Mouse (Mus musculus) CD4-positive, CD25-positive, alpha-beta regulatory T cell, adult 4 months (primary cell): ENCODE data around the gene Fam131c. TPM values are rescaled to one million over a fixed set of nuclear protein-coding genes. Genes with fewer than 3 reads are reported as not detected.

Source experiments
- ATAC-seq: one replicate; pipeline ENCODE4 v1.8.0; 2017
- polyA plus RNA-seq, 2 experiments: library from polyadenylated mRNA; unstranded; fragments of 100-300 nt; shearing (Covaris generic); gene quantifications; one replicate each; pipeline ENCODE4 v1.2.1; 2017

Gene Fam131c
- polyA plus RNA-seq, 2 experiments from 2014 or later: not detected

- ATAC-seq: no peak
These were observed 7.2 kb upstream of the Fam131c start for GRCm38 (mm10) chr4:141360846-141361245.

DNA sequence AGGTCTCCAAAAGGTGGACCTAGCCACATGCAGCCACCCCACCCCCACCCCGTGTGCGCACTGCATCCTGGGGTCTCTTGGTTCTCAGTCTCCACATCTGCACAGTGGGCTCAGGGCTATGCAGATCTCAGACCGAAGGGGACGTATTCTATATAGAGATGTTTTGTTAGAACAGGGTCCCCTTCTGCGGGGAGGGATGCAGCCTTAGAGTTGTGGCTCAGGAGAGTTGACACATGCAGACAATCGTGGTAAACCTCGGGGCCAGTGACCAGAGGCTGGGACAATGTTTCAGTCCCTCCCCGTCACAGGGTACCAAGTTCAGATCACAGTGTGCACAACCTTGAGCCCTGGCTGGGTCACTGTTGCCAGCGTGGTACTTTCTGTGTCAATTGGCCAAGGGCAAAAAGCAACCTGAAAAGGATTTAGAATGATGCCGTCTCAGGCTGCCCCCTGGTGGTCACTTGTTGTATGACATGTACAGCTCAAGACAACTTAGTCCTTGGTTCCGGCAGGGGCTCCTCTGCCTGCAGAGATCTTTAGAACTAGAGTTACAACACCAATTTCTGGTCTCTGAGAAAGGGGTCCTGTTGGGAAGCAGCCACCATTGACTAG, 5.0 kb upstream of the Fam131c start:
- peak; percentile 39 for ATAC-seq

DNA sequence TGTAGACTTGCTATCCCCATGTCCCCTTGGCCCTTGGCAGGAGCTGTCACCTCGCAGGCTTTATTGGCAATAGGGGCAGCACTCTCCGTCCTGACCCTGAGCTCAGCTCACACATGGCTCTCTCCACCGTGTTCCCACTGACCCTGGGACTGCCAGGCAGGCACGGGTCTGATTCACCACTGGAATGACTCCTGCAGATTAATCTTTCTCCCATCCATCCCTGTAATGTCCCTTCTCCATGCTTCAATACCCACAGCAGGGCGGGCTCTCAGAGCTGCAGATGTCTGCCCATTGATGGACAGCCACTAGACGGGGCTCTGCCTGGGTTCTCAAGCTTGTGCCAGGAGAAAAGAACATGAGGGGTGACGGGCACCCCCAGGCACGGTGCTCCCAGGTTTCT, 2.9 kb upstream of the Fam131c start:
- ATAC-seq: no peak

DNA sequence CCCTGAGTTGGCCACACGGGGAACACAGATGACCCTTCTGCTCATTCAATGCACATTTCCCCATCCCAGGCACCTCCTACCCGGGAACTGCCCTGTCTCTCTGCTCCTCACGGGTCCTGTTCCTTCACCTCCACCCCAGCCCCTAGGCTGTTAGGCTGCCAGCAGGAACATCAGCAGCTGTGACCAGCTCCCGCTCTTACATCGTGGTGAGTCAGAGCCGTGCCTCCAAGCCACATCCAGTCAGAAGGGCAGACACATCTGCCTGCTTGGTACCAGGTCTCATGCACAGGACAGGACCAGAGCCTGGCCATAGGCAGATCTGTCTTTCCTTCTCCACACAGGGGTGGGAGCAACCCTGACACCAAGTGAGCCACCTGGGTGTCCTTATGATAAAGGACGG, 2.1 kb upstream of the Fam131c start:
- no peak for ATAC-seq

DNA sequence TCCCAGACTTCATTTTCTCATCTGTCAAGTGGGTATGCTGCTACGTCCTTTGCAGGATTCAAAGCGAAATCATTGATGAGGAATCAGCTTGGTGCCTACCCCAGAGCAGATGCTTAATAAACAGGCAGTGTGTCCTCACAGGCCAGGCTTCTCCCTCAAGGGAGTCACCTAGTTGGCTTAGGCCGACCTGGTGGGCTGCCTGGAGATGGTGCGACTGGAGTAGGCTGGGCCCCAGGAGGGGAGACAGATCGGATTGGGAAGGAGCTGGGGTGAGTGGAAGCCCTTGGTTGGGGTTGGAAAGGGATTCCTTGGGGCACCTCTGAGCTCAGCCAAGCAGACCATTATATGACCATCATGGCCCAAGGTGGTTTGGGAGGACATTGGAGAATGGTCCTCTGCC, 4.4 kb downstream of the Fam131c start:
- no peak for ATAC-seq

GRCm38 (mm10) chr4:141379674-141380073, 11.7 kb downstream of the Fam131c start:
- no peak for ATAC-seq

GRCm38 (mm10) chr4:141382406-141382805, 14.4 kb downstream of the Fam131c start:
- no peak for ATAC-seq

DNA sequence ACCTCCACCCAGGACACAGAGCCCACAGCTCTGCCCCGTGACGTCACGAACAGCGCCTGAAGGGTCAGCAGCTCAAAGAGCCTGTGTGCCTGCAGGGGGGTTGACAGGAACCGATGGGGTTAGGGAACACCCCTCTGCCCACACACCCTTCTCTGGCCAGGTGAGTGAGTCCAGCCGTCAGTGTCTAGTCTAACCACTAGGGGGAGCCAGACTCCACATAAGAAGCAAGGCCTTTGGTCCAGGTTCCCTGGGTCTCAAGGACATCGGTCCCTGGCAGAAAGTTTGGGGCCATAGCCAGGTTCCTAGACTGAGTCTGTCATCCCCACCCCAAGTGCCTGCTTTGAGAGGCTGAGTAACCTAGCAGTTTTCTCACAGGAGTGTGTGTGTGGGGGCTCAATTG, 17.3 kb downstream of the Fam131c start:
- peak; percentile 58 for ATAC-seq

GRCm38 (mm10) chr4:141386150-141386549, 18.1 kb downstream of the Fam131c start:
- no peak for ATAC-seq

DNA sequence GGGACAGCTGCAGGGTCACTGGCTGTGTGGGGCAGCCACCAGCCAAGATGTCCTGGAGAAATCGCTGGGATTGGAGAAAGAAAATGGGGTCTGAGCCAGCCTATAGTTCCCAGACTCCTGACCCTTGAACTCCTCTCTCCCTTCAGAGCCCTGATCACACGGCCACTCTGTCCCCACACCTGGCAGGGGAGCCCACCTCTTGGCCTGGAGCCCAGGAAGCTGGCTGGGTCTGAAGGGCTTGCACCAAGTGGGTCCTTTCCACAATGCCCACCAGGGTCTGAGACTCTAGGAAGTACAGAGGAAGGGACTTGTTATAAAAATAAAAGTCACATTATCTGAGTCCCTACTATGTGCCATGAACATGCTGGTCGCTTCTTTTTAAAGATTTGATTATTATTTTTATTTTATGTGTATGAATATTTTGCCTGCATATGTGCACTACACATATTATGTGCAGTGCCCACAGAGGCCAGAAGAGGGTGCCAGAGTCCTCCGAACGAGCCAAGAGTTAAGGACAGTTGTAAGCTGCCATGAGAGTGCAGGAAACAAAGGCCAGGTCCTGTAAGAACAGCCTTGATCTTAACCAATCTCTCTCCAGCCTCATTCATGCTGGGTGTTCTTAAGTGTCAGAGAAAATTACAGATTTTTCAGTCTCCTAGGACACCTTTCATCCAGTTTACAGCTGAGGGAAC, 19.2 kb downstream of the Fam131c start:
- ATAC-seq: peak; percentile 75

DNA sequence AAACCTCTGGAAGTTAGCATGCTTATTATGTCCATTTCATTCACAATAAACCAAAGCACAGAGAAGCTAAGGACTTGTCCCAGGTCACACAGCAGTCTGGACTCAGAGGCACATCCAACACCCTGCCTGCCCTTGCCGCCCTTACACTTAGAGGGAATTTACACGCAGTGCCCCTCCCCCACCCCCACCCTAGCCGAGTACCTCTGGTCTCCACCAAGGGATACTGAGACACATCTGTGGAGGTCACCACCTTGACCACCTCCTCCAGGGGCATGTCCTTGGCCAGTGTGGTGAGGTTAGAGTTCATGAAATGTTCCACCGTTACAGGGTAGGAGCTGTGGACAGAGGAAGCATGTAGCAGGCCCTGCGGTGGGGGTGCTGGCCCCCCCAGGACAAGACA, 19.9 kb downstream of the Fam131c start:
- ATAC-seq: no peak

DNA sequence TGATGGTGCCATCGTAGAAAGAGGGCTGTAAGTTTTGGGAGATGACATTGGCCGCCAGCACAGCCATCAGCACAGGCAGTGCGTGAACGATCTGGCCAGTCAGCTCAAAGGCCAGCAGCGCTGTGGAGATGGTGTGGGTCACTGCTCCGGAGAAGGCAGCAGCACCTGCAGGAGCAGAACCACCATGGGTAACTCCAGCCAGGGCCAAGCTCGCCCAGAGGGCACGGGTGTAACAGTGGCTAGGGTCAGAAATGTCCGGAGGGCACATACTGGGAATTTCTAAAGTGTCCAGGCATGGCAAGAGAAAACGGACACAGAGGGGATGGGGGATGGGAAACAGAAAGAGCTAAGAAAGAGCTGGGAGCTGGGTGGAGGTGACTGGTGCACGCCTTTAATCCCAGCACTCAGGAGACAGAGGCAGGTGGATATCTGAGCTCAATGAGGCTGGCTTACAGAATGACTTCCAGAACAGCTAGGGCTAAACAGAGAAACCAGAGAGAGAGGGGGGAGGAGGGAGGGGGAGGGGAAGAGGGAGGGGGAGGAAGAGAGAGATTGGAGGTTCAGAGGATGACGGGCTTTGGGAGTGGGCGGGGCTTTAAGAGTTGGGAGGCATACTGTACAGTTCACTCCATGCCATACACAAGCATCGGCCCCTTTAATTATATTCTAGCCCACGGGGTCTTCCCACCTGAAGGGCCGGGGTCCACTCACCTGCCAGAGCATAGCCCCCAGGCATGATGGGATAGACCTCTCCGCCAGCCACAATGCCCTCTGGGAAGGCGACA, 21.5 kb downstream of the Fam131c start:
- ATAC-seq: no peak

- ATAC-seq: no peak
These were observed 23.3 kb downstream of the Fam131c start for GRCm38 (mm10) chr4:141391293-141391692.

GRCm38 (mm10) chr4:141394751-141395150, 26.7 kb downstream of the Fam131c start:
- ATAC-seq: no peak

DNA sequence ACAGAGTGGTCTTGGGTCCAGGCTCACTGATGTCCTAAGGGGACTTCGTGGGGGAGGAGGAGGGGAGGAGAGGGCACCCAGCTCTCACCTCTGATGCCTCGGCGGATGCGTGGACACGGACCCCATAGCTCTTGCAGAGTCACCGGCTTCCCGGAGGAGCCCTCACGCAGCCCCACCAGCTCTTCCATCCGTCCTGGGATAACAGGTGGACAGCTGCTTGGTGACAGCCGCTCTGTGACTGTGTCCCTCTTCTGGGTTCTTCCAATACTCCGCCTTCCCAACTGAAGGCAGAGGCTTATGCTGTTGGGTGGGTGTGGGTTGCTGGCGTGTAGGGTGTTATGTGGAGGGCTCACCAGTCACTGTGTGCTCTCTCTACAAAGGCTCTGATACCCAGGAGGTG, 29.8 kb downstream of the Fam131c start:
- ATAC-seq: no peak

DNA sequence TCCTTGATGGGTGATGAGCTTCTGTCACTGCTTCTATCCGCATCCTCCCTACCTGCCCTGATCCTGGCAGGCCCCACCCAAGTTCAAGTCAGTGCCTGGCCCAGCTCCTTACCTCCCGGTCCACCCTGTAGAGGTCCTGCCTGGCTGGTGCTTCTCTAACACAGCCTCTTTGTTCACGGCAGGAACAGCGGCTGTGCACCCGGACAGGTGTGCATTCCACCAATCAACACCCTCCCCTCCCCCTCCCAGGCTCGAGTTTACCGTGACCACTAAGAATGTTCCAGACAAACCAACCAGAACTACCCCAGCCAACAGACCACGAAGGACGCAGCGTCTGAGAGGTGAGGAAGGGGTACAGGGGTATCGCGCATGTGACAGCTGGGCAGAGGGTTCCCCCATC, 30.5 kb downstream of the Fam131c start, which contains the start of gene Clcnka:
Gene Clcnka (minus strand): TSS at position 180 of the 400 bp plus-strand sequence.
- no peak for ATAC-seq

- ATAC-seq: no peak
These were observed 32.2 kb downstream of the Fam131c start for GRCm38 (mm10) chr4:141400171-141400570.

GRCm38 (mm10) chr4:141404518-141405313, 36.7 kb downstream of the Fam131c start:
- peak; percentile 84 for ATAC-seq

- ATAC-seq: no peak
These were observed 37.2 kb downstream of the Fam131c start for GRCm38 (mm10) chr4:141405314-141405622.

DNA sequence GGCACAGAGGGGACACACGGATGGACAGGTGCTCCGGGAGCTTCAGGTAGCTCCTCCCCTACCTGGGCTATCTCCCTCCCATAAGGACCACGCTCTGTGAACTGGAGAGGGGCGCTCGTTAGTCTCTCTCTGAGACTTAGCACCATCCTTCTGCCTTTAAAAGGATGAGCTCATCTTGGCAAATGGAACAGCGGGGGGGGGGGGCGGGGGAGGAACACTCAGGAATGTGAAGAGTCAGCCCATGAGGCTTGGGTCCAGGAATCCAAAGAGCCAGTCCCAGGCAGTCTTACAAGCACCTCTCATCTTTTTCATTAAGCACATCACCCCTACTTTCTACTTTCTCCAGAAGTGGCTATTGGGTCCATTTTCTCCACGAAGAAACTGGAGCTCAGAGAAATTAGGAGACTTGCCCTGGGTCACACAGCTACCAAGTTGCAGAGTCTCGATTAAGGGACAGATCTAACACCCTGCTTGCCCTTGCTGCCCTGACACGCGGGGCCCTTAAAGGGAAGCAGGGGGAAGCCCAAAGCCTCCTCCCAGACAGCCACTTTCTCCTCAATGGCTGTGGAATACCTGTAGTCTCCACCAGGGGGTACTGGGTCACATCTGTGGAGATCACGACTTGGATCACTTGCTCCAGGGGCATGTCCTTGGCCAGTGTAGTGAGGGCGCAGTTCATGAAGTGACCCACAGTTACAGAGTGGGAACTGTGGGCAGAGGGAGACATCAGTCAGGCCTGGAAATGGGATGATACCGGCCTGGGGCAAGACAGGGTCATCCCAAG, 38.7 kb downstream of the Fam131c start:
- ATAC-seq: peak; percentile 71

DNA sequence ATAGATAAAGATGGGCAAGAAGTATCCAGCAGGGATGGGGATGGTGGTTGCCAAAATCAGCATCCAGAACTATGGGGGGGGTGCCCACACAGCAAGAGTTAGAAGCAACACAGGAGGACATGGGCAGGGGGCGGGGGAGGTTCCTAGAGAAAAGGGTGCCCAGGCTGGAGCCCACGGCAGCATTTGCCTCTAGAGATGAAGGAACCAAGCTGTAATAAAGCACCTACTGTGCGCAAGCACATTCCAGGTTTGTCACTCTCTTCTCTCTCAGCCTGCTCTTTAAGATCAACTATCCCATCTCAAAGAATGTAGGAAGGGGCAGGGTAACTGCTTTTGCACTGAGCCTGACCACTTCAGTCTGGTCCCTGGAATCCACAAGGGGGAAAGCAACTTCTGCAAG, 40.6 kb downstream of the Fam131c start:
- ATAC-seq: no peak

DNA sequence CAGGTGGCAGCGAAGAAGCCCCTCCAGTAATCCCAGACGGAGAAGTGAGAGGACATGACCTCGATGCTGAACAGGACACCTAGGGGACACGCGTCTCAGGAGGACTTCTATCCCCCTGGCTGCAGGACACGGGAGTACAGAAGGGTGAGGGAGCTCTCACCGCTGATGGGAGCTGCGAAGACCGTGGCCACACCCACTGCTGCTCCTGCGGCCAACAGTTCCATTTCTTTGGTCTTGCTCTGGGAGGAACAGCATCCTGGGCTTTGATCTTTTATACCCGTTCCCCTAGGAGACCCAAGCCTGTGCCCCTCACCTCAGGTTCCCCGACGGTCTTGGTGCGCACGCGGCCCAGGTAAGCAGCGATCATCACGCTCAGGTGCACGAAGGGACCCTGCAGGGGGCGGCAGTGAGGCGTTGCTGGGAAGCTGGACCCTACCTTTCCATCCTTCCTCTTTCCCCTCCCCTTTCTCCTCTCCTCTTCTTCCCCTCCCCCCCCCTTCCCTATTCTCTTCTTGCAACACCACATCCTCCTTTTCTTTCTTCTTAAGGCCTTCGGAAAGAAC, 43.5 kb downstream of the Fam131c start:
- ATAC-seq: no peak
